Mouse (Mus musculus): Measurements from ENCODE around the gene Mmrn1.

GRCm38 (mm10) chr6:61013780-61014179 is 89.0 kb downstream of the Mmrn1 start:
- TF ChIP-seq EP300 (IDR thresholded peaks at IDR 0.05; ENCODE audit: insufficient read depth, low read depth, low read length), result no peak
- no peak for TF ChIP-seq POLR2A (IDR thresholded peaks at IDR 0.05; ENCODE audit: insufficient read depth, low read length)
- TF ChIP-seq CTCF (IDR thresholded peaks at IDR 0.05; ENCODE audit: low read depth, low read length), result no peak
